Mouse (Mus musculus): Measurements from ENCODE around the gene Tmsb15b1. TPM values are rescaled to one million over a fixed set of nuclear protein-coding genes. Genes with fewer than 3 reads are reported as not detected.

Gene Tmsb15b1
- total and polyA plus RNA-seq, 3 experiments: 6.8 to 44.6 (median 6.9) TPM

DNA sequence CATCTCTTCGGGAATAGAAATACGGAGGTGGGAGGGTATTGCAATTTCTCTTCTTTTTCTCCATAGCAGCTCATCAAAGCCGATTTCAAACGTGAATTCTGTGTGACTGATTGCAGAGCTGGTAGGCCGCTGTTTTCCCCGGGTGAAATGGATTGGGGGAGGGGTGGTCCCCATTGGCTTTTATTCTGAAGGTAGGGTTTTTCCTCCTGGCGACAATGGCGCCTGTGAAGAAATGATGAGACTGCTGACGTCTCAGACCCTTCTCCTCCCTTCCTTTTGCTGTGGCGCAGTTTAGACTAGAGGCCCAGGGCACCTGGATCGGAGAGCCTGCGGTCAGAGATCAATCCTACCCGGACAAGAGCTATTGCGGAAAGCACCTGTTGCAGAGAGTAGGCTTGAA lies 17.0 kb upstream of the Tmsb15b1 start:
- no peaks in the 10 kb centered on the region for H3K9me3 ChIP-seq (replicated peaks; ENCODE audit: low read length)
- H3K4me3 ChIP-seq (replicated peaks in 1 of 3; ENCODE audit: low read depth in 2 of 3, low read length in 2 of 3, poor library complexity in 1 of 3): peak overlapping the region in 2 of 3 experiments; percentile 54 to 82
- dilution Hi-C loops (cut with MboI; ENCODE audit: extremely low pct_ligation_motif_present, extremely low pct_unique_long_range_greater_than_20kb, low sequenced_read_pairs): no loop called here
- no peaks in the 10 kb centered on the region for H3K27me3 ChIP-seq (replicated peaks)
- no peak overlapping the region; the same call in 1 of the 2 replicates for H3K9ac ChIP-seq (ENCODE audit: insufficient read depth, low read depth)
- no peak for DNase-seq (ENCODE audit: extremely low read depth)
- no peaks in the 10 kb centered on the region for H3K79me2 ChIP-seq (replicated peaks; ENCODE audit: control insufficient read depth, extremely low read depth, insufficient read depth, poor library complexity, severe bottlenecking)
- peak overlapping the region; percentile 21 for H3K4me2 ChIP-seq (ENCODE audit: insufficient read depth, low read depth, poor library complexity, severe bottlenecking)
- peaks cover 4 to 27% of the 10 kb centered on the region in 2 experiments for H3K4me1 ChIP-seq (ENCODE audit: control insufficient read depth in 1 of 2, insufficient read depth in 2 of 2)
- peaks cover 0 to 9% of the 10 kb centered on the region in 2 experiments for H3K36me3 ChIP-seq (replicated peaks in 1 of 2; ENCODE audit: control insufficient read depth in 1 of 2, insufficient read depth in 1 of 2, low read length in 1 of 2)
- H3K27ac ChIP-seq (ENCODE audit: insufficient read depth, low read depth): no peak overlapping the region
- in situ Hi-C loops (cut with MboI; ENCODE audit: low pct_ligation_motif_present, low pct_unique_long_range_greater_than_20kb, low sequenced_read_pairs): no loop called here
- TF ChIP-seq POLR2A (IDR thresholded peaks at IDR 0.05; ENCODE audit: low read depth, low read length) (no peak), MAZ (IDR thresholded peaks at IDR 0.05; ENCODE audit: low read depth, low read length) (no peak), CHD1 (IDR thresholded peaks at IDR 0.05; ENCODE audit: low read depth, low read length) (no peak), HCFC1 (IDR thresholded peaks at IDR 0.05; ENCODE audit: low read depth, low read length) (no peak), ZNF384 (IDR thresholded peaks at IDR 0.05; ENCODE audit: low read depth, low read length) (no peak), JUND (conservative IDR thresholded peaks at IDR 0.05; ENCODE audit: low read depth, low read length) (no peak), RAD21 (IDR thresholded peaks at IDR 0.05; ENCODE audit: low read depth, low read length) (no peak), ZC3H11A (IDR thresholded peaks at IDR 0.05; ENCODE audit: low read depth, low read length) (no peak), ELF1 (IDR thresholded peaks at IDR 0.05; ENCODE audit: low read depth, low read length) (no peak), MYC (IDR thresholded peaks at IDR 0.05; ENCODE audit: low read depth, low read length) (no peak), CTCF (conservative IDR thresholded peaks at IDR 0.05 in 1 of 2, IDR thresholded peaks at IDR 0.05 in 1 of 2; ENCODE audit: low read depth in 2 of 2, low read length in 2 of 2) (no peak), USF1 (IDR thresholded peaks at IDR 0.05; ENCODE audit: low read depth, low read length) (no peak), MXI1 (IDR thresholded peaks at IDR 0.05; ENCODE audit: low read depth, low read length) (no peak), NELFE (IDR thresholded peaks at IDR 0.05; ENCODE audit: low read depth, low read length) (no peak)

DNA sequence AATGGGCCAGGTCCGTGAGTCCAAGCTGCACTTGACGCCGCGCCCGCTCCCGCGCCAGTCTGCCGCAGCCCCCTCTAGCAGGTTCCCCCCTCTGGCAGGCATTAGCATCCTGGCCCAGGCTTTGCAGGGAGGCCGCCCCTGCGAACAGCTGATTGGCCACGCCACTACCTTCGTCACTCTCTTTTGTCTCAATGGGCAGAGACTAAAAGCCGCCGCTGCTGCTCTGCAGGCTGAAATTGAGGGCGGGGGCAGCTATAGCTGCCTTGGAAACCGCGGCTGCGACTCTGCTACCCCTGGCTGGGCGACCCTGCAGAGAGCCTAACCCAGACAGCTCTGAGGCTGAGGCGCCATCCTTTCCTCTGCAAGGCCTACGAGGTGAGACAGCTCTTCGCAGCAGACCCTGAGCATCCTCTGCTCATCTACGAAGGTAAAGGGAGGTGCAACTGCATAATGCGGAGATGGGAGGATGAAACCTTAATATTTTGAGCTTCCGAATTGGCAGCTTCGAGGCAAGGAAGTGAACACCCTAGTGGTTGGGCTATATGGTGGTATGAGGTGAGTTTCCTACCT lies 16.4 kb upstream of the Tmsb15b1 start, which contains the start of gene Zcchc18:
TSS of gene Zcchc18 (plus strand) at position 178 of the 570 bp plus-strand sequence.
- TF ChIP-seq RCOR1 (conservative IDR thresholded peaks at IDR 0.05; ENCODE audit: low read depth, low read length) (no peak), UBTF (IDR thresholded peaks at IDR 0.05; ENCODE audit: low read depth, low read length) (no peak), TCF12 (IDR thresholded peaks at IDR 0.05; ENCODE audit: low read depth, low read length) (no peak), ELF1 (IDR thresholded peaks at IDR 0.05; ENCODE audit: low read depth, low read length) (no peak), JUN (IDR thresholded peaks at IDR 0.05; ENCODE audit: insufficient read depth, low read depth, low read length) (no peak), MEF2A (IDR thresholded peaks at IDR 0.05; ENCODE audit: borderline replicate concordance, low read depth, low read length) (no peak), JUND (conservative IDR thresholded peaks at IDR 0.05; ENCODE audit: low read depth, low read length) (no peak), MAX (IDR thresholded peaks at IDR 0.05; ENCODE audit: low read length) (no peak), NELFE (IDR thresholded peaks at IDR 0.05; ENCODE audit: low read depth, low read length) (0 out of 2 replicates have a peak, but pooled peaks have one; percentile 40), GABPA (IDR thresholded peaks at IDR 0.05; ENCODE audit: insufficient replicate concordance, low read depth, low read length) (no peak), POLR2AphosphoS2 (IDR thresholded peaks at IDR 0.05; ENCODE audit: low read depth, low read length) (no peak), PAX5 (IDR thresholded peaks at IDR 0.05; ENCODE audit: low read length) (no peak), ZC3H11A (IDR thresholded peaks at IDR 0.05; ENCODE audit: low read depth, low read length) (no peak), CHD1 (IDR thresholded peaks at IDR 0.05; ENCODE audit: low read depth, low read length) (no peak), MAFK (IDR thresholded peaks at IDR 0.05; ENCODE audit: insufficient replicate concordance, low read length) (no peak), POLR2A (IDR thresholded peaks at IDR 0.05; ENCODE audit: low read depth, low read length) (peak; percentile 52; the same call in 1 of the 2 replicates), HCFC1 (IDR thresholded peaks at IDR 0.05; ENCODE audit: low read depth, low read length) (no peak), ETS1 (conservative IDR thresholded peaks at IDR 0.05; ENCODE audit: low read depth, low read length) (no peak)
- Histone ChIP-seq H3K4me3 (replicated peaks in 1 of 3; ENCODE audit: low read depth in 2 of 3, low read length in 2 of 3, poor library complexity in 1 of 3) (peak within 1 kb of the TSS in 2 of 3 experiments; percentile 54 to 82), H3K4me1 (ENCODE audit: control insufficient read depth in 1 of 2, insufficient read depth in 2 of 2) (peaks cover 4 to 27% of the 10 kb centered on the region in 2 experiments), H3K27me3 (replicated peaks) (no peaks in the 10 kb centered on the region), H3K4me2 (ENCODE audit: insufficient read depth, low read depth, poor library complexity, severe bottlenecking) (peak within 1 kb of the TSS; percentile 67), H3K9ac (ENCODE audit: insufficient read depth, low read depth) (peak within 1 kb of the TSS; percentile 13; the same call in 1 of the 2 replicates), H3K79me2 (replicated peaks; ENCODE audit: control insufficient read depth, extremely low read depth, insufficient read depth, poor library complexity, severe bottlenecking) (no peaks in the 10 kb centered on the region), H3K36me3 (replicated peaks in 1 of 2; ENCODE audit: control insufficient read depth in 1 of 2, insufficient read depth in 1 of 2, low read length in 1 of 2) (peaks cover 0 to 9% of the 10 kb centered on the region in 2 experiments), H3K27ac (ENCODE audit: insufficient read depth, low read depth) (peak within 1 kb of the TSS; percentile 40), H3K9me3 (replicated peaks; ENCODE audit: low read length) (no peaks in the 10 kb centered on the region)
- no peak for DNase-seq (ENCODE audit: extremely low read depth)
- in situ Hi-C loops (cut with MboI; ENCODE audit: low pct_ligation_motif_present, low pct_unique_long_range_greater_than_20kb, low sequenced_read_pairs): no loop called here
- dilution Hi-C loops (cut with MboI; ENCODE audit: extremely low pct_ligation_motif_present, extremely low pct_unique_long_range_greater_than_20kb, low sequenced_read_pairs): no loop called here

Data from CH12.LX (cell line).